Mouse (Mus musculus): Measurements from ENCODE around the gene Arap1. TPM values are rescaled to one million over a fixed set of nuclear protein-coding genes. Genes with fewer than 3 reads are reported as not detected.

Arap1 gene
- polyA plus RNA-seq (2011; ENCODE audit: insufficient read length, low read depth, missing spikeins): 64.2 and 115 TPM in 2 replicates

GRCm38 (mm10) chr7:101347767-101348270, at the start of gene Arap1:
Arap1 (plus strand) TSS chr7:101348067.
- Histone ChIP-seq H3K4me1 (ENCODE audit: control insufficient read depth, insufficient read depth, low read length) (peaks cover 4% of the 10 kb centered on the region; the same call in 1 of the 2 replicates), H3K4me3 (ENCODE audit: insufficient read depth, low read length) (peak within 1 kb of the TSS; percentile 61), H3K27ac (ENCODE audit: insufficient read depth, low read length) (no peak within 1 kb of the TSS)
- peak; percentile 66 for TF ChIP-seq POLR2A (IDR thresholded peaks at IDR 0.05; ENCODE audit: low read depth, low read length)
- TF ChIP-seq CTCF (IDR thresholded peaks at IDR 0.05; ENCODE audit: borderline replicate concordance, insufficient read depth, low read length): no peak

- TF ChIP-seq POLR2A (IDR thresholded peaks at IDR 0.05; ENCODE audit: low read depth, low read length): no peak
- Histone ChIP-seq H3K4me3 (ENCODE audit: insufficient read depth, low read length) (no peak overlapping the region), H3K27ac (ENCODE audit: insufficient read depth, low read length) (no peak overlapping the region), H3K4me1 (ENCODE audit: control insufficient read depth, insufficient read depth, low read length) (peaks cover 4% of the 10 kb centered on the region; the same call in 1 of the 2 replicates)
These were observed 49.5 kb upstream of the Arap1 start for GRCm38 (mm10) chr7:101298375-101298774.

GRCm38 (mm10) chr7:101301361-101301880, 46.4 kb upstream of the Arap1 start:
- TF ChIP-seq POLR2A (IDR thresholded peaks at IDR 0.05; ENCODE audit: low read depth, low read length): no peak
- TF ChIP-seq CTCF (IDR thresholded peaks at IDR 0.05; ENCODE audit: borderline replicate concordance, insufficient read depth, low read length): no peak
- Histone ChIP-seq H3K4me1 (ENCODE audit: control insufficient read depth, insufficient read depth, low read length) (peaks cover 4% of the 10 kb centered on the region; the same call in 1 of the 2 replicates), H3K27ac (ENCODE audit: insufficient read depth, low read length) (peak overlapping the region; percentile 58), H3K4me3 (ENCODE audit: insufficient read depth, low read length) (peak overlapping the region; percentile 62)

GRCm38 (mm10) chr7:101301881-101302456, 45.9 kb upstream of the Arap1 start, which contains the start of gene Atg16l2:
Atg16l2 (minus strand) TSS chr7:101302251.
- Histone ChIP-seq H3K27ac (ENCODE audit: insufficient read depth, low read length) (peak within 1 kb of the TSS; percentile 58), H3K4me3 (ENCODE audit: insufficient read depth, low read length) (peak within 1 kb of the TSS; percentile 62), H3K4me1 (ENCODE audit: control insufficient read depth, insufficient read depth, low read length) (peaks cover 4% of the 10 kb centered on the region; the same call in 1 of the 2 replicates)
- no peak for TF ChIP-seq CTCF (IDR thresholded peaks at IDR 0.05; ENCODE audit: borderline replicate concordance, insufficient read depth, low read length)
- peak; percentile 74 for TF ChIP-seq POLR2A (IDR thresholded peaks at IDR 0.05; ENCODE audit: low read depth, low read length)

DNA sequence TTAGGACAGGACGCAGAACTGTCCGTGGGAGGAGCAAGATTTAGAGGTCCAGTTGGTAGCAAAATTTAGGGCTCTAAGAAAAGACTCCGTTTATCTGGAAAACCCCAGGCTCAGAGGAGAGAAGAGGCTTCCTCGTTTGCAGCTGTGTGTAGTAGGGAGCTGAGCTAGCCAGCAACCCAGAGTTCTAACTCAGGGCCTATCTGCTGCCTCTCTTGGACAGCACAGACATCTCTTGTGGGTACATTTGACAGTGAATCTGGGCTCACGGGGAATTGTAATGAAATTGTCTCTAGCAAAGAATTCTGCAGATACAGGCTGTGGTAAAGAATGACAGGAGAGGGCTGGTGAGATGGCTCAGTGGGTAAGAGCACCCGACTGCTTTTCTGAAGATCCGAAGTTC, 45.2 kb upstream of the Arap1 start:
- H3K27ac ChIP-seq (ENCODE audit: insufficient read depth, low read length): no peak overlapping the region
- H3K4me3 ChIP-seq (ENCODE audit: insufficient read depth, low read length): no peak overlapping the region
- peaks cover 11% of the 10 kb centered on the region for H3K4me1 ChIP-seq (ENCODE audit: control insufficient read depth, insufficient read depth, low read length)
- no peak for TF ChIP-seq POLR2A (IDR thresholded peaks at IDR 0.05; ENCODE audit: low read depth, low read length)
- no peak for TF ChIP-seq CTCF (IDR thresholded peaks at IDR 0.05; ENCODE audit: borderline replicate concordance, insufficient read depth, low read length)

- Histone ChIP-seq H3K4me1 (ENCODE audit: control insufficient read depth, insufficient read depth, low read length) (peaks cover 20% of the 10 kb centered on the region), H3K4me3 (ENCODE audit: insufficient read depth, low read length) (no peak overlapping the region), H3K27ac (ENCODE audit: insufficient read depth, low read length) (peak overlapping the region; percentile 16)
- no peak for TF ChIP-seq CTCF (IDR thresholded peaks at IDR 0.05; ENCODE audit: borderline replicate concordance, insufficient read depth, low read length)
- no peak for TF ChIP-seq POLR2A (IDR thresholded peaks at IDR 0.05; ENCODE audit: low read depth, low read length)
These were observed 41.0 kb upstream of the Arap1 start for GRCm38 (mm10) chr7:101306841-101307240.

- peaks cover 20% of the 10 kb centered on the region for H3K4me1 ChIP-seq (ENCODE audit: control insufficient read depth, insufficient read depth, low read length)
- H3K27ac ChIP-seq (ENCODE audit: insufficient read depth, low read length): peak overlapping the region; percentile 84; the same call in 1 of the 2 replicates
- H3K4me3 ChIP-seq (ENCODE audit: insufficient read depth, low read length): peak overlapping the region; percentile 45
- TF ChIP-seq POLR2A (IDR thresholded peaks at IDR 0.05; ENCODE audit: low read depth, low read length) (no peak), CTCF (IDR thresholded peaks at IDR 0.05; ENCODE audit: borderline replicate concordance, insufficient read depth, low read length) (no peak)
These were observed 37.9 kb upstream of the Arap1 start for GRCm38 (mm10) chr7:101309985-101310326.

DNA sequence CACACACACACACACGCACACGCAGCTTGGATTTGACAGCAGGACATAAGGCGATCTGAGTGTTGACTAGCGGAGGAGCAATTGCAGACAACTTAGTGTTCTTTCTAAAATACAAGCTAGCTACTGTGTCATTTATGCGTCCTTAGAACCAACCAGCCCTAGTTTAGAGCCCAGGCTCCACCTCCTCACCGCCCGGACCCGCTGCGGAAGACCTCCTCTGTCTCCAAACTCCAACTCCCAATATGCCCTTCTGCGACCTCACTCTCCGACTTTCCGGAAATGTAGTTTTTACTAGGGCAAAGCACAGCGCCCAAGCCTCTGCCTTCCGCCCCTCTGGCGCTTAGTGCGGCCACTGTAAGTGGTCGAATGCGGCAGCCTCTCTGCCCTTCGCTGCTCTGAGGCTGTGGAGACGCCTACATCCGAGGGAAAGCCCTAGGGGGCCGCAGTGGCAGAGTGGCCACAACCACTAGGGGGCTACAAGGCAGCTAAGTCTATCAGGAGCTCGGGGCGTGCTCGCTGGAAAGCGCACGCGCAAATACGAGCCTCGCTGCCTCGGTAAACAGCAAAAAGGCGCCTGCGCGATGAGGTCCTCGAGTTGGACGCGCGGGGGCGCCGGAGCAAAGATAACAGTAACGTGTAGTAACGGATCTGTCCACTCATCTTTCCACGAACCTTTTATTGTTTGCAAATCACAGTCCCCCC, 37.4 kb upstream of the Arap1 start:
- TF ChIP-seq POLR2A (IDR thresholded peaks at IDR 0.05; ENCODE audit: low read depth, low read length) (peak; percentile 60), CTCF (IDR thresholded peaks at IDR 0.05; ENCODE audit: borderline replicate concordance, insufficient read depth, low read length) (peak; percentile 54)
- Histone ChIP-seq H3K27ac (ENCODE audit: insufficient read depth, low read length) (peak overlapping the region; percentile 84), H3K4me1 (ENCODE audit: control insufficient read depth, insufficient read depth, low read length) (peaks cover 20% of the 10 kb centered on the region), H3K4me3 (ENCODE audit: insufficient read depth, low read length) (peak overlapping the region; percentile 45)

- TF ChIP-seq CTCF (IDR thresholded peaks at IDR 0.05; ENCODE audit: borderline replicate concordance, insufficient read depth, low read length) (no peak), POLR2A (IDR thresholded peaks at IDR 0.05; ENCODE audit: low read depth, low read length) (no peak)
- Histone ChIP-seq H3K27ac (ENCODE audit: insufficient read depth, low read length) (no peak overlapping the region; the same call in 1 of the 2 replicates), H3K4me3 (ENCODE audit: insufficient read depth, low read length) (no peak overlapping the region), H3K4me1 (ENCODE audit: control insufficient read depth, insufficient read depth, low read length) (peaks cover 20% of the 10 kb centered on the region)
These were observed 36.8 kb upstream of the Arap1 start for GRCm38 (mm10) chr7:101311061-101311460.

GRCm38 (mm10) chr7:101313033-101313432, 34.8 kb upstream of the Arap1 start:
- Histone ChIP-seq H3K27ac (ENCODE audit: insufficient read depth, low read length) (no peak overlapping the region), H3K4me3 (ENCODE audit: insufficient read depth, low read length) (no peak overlapping the region), H3K4me1 (ENCODE audit: control insufficient read depth, insufficient read depth, low read length) (peaks cover 10% of the 10 kb centered on the region; the same call in 1 of the 2 replicates)
- TF ChIP-seq CTCF (IDR thresholded peaks at IDR 0.05; ENCODE audit: borderline replicate concordance, insufficient read depth, low read length) (no peak), POLR2A (IDR thresholded peaks at IDR 0.05; ENCODE audit: low read depth, low read length) (no peak)

Data from embryonic fibroblast, embryonic 13.5 days (primary cell).